Mouse (Mus musculus) left cerebral cortex, postnatal 4 days (tissue): ENCODE results near the gene Dhrs2. TPM values are rescaled to one million over a fixed set of nuclear protein-coding genes. Genes with fewer than 3 reads are reported as not detected.
A peak's percentile ranks its signal among the peaks of the same experiment; 100 is the strongest.

Source experiments
- DNase-seq: peaks from one replicate; pipeline ENCODE4 v3.0.0-alpha.2; 2022
- intact Hi-C: fragments of 180-260 bp; cut with DNase I; formaldehyde crosslinking; loops from one replicate; pipeline ENCODE4 v1.15.1; 2025
- total RNA-seq, 2 experiments: library from RNA; stranded (reverse); gene quantifications; 2 replicates each; pipeline ENCODE4 v1.2.3; 2021

The Dhrs2 gene
- not detected for total RNA-seq

GRCm38 (mm10) chr14:55221707-55222106 is at the start of gene Dhrs2:
Dhrs2 (plus strand) TSS chr14:55222007.
- intact Hi-C loops = no loop called here
- no peak for DNase-seq

- no peak for DNase-seq
- intact Hi-C loops = no loop called here
Measured at GRCm38 (mm10) chr14:55174164-55174563, 47.6 kb upstream of the Dhrs2 start.

GRCm38 (mm10) chr14:55177274-55177673 is 44.5 kb upstream of the Dhrs2 start:
- DNase-seq = peak; percentile 65

GRCm38 (mm10) chr14:55180951-55181350 is 40.9 kb upstream of the Dhrs2 start:
- intact Hi-C loops = no loop called here
- DNase-seq = no peak

More at GRCm38 (mm10) chr14:55177274-55177673, 44.5 kb upstream of the Dhrs2 start:
- intact Hi-C loops = no loop called here

GRCm38 (mm10) chr14:55183231-55183630 is 38.6 kb upstream of the Dhrs2 start:
- no peak for DNase-seq
- intact Hi-C loops = no loop called here

- intact Hi-C loops = no loop called here
- DNase-seq = no peak
Measured at GRCm38 (mm10) chr14:55184640-55185145, 37.1 kb upstream of the Dhrs2 start.

- DNase-seq = no peak
- intact Hi-C loops = no loop called here
Measured at GRCm38 (mm10) chr14:55188491-55188890, 33.3 kb upstream of the Dhrs2 start.

- peak; percentile 23 for DNase-seq
Measured at GRCm38 (mm10) chr14:55189351-55189769, 32.4 kb upstream of the Dhrs2 start.

GRCm38 (mm10) chr14:55193354-55193753 is 28.5 kb upstream of the Dhrs2 start:
- no peak for DNase-seq
- intact Hi-C loops = no loop called here

More at GRCm38 (mm10) chr14:55189351-55189769, 32.4 kb upstream of the Dhrs2 start:
- intact Hi-C loops = no loop called here

GRCm38 (mm10) chr14:55193876-55194635 is 27.8 kb upstream of the Dhrs2 start:
- intact Hi-C loops = no loop called here
- no peak for DNase-seq

GRCm38 (mm10) chr14:55194786-55195185 is 27.0 kb upstream of the Dhrs2 start:
- intact Hi-C loops = no loop called here
- no peak for DNase-seq

GRCm38 (mm10) chr14:55197121-55197520 is 24.7 kb upstream of the Dhrs2 start:
- intact Hi-C loops = no loop called here
- no peak for DNase-seq

GRCm38 (mm10) chr14:55198187-55198586 is 23.6 kb upstream of the Dhrs2 start:
- intact Hi-C loops = no loop called here
- no peak for DNase-seq

GRCm38 (mm10) chr14:55204544-55204943 is 17.3 kb upstream of the Dhrs2 start:
- intact Hi-C loops = loop anchor here (10.0 kb wide), 1 partner anchor 80 kb away; no protein-coding TSS in a partner anchor
- DNase-seq = no peak

- DNase-seq = no peak
Measured at GRCm38 (mm10) chr14:55205045-55205750, 16.6 kb upstream of the Dhrs2 start.

GRCm38 (mm10) chr14:55208306-55208705 is 13.5 kb upstream of the Dhrs2 start:
- intact Hi-C loops = loop anchor here (10.0 kb wide), 1 partner anchor 84 kb away; no protein-coding TSS in a partner anchor

More at GRCm38 (mm10) chr14:55205045-55205750, 16.6 kb upstream of the Dhrs2 start:
- intact Hi-C loops = loop anchor here (10.0 kb wide), 1 partner anchor 80 kb away; no protein-coding TSS in a partner anchor

GRCm38 (mm10) chr14:55213621-55214020 is 8.2 kb upstream of the Dhrs2 start:
- intact Hi-C loops = no loop called here
- no peak for DNase-seq

More at GRCm38 (mm10) chr14:55208306-55208705, 13.5 kb upstream of the Dhrs2 start:
- DNase-seq = no peak

GRCm38 (mm10) chr14:55214507-55214906 is 7.3 kb upstream of the Dhrs2 start:
- DNase-seq = peak; percentile 56

GRCm38 (mm10) chr14:55223172-55223571 is 1.4 kb downstream of the Dhrs2 start:
- DNase-seq = peak; percentile 36
- intact Hi-C loops = no loop called here

More at GRCm38 (mm10) chr14:55214507-55214906, 7.3 kb upstream of the Dhrs2 start:
- intact Hi-C loops = no loop called here

- no peak for DNase-seq
- intact Hi-C loops = no loop called here
Measured at GRCm38 (mm10) chr14:55234639-55235038, 12.8 kb downstream of the Dhrs2 start.

GRCm38 (mm10) chr14:55236685-55237084 is 14.9 kb downstream of the Dhrs2 start:
- intact Hi-C loops = no loop called here

More at GRCm38 (mm10) chr14:55236685-55237084, 14.9 kb downstream of the Dhrs2 start:
- no peak for DNase-seq
